Mouse (Mus musculus) c-Kit-positive CD71-positive TER-119-positive erythroid progenitor cells, embryonic 14.5 days (primary cell): ENCODE results near the gene Gpr156.
A peak's percentile ranks its signal among the peaks of the same experiment; 100 is the strongest.
"Not testable (repeated sequence)": the region's sequence is repeated elsewhere in the genome, so short reads cannot be mapped to it uniquely, and the experiment has no call there.

Experiments
- DNase-seq: peaks from one replicate; pipeline ENCODE4 v3.0.0-alpha.2; 2013; ENCODE audit warnings: low spot score

The Gpr156 gene

DNA sequence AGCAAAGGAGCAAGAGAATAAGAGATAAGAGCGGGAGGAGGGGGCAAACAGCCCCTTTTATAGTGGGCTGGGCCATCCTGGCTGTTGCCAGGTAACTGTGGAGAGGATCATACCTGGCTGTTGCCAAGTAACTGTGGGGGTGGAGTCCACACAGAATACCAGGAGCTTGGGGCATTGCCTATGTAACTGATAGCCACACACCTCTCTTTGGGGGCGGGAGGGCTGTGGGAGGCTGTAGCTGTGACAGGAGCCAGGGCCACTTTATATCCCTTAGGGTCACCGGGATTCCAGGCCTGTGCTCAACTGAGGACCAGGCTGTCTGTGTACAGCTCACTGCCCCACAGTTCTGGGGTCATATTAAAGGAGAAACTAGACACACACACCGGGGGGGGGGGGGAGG is 40.5 kb downstream of the Gpr156 start:
- DNase-seq: no peak

- DNase-seq: not testable (repeated sequence)
These were observed 46.4 kb downstream of the Gpr156 start for GRCm38 (mm10) chr16:37962696-37963095.

- no peak for DNase-seq
These were observed 47.3 kb downstream of the Gpr156 start for GRCm38 (mm10) chr16:37963331-37964281.

DNA sequence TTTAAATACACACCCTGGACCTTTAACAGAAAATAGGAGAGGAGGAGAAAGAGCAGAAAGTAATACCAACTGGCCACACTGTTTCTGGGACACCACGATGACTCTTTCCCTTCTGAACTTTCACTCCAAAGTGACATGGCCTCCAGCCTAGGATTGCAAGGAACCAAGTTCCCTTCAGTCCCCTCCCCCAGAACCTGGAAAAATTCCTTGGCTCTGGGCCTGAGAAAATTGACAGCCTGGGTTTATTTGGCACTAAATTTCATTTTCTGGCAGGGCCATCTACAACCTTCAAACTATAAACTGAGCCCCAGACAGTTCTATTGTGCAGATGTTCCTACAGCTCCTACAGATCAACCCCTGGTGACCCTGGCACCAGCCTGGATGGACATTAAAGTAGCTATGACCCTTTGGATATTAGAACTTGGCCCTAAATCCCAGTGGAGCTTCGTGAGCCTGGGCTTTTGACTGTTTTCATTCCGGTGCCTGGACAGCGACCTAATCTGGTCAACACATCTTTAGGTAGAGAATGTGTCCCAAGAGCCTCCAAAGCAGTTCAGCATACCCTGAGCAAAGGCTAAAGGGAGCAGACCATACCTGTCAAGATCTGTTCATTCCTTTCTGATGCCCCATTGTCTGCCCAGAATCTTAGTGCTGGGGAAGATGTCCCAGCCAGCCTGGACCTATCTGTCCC is 48.2 kb downstream of the Gpr156 start:
- DNase-seq: no peak

- no peak for DNase-seq
These were observed 50.6 kb downstream of the Gpr156 start for GRCm38 (mm10) chr16:37966871-37967270.

- DNase-seq: peak; percentile 5
These were observed 51.1 kb downstream of the Gpr156 start for GRCm38 (mm10) chr16:37967415-37967814.

- no peak for DNase-seq
These were observed 55.2 kb downstream of the Gpr156 start for GRCm38 (mm10) chr16:37971522-37971921.

GRCm38 (mm10) chr16:37972357-37972756 is 56.1 kb downstream of the Gpr156 start:
- DNase-seq: no peak

DNA sequence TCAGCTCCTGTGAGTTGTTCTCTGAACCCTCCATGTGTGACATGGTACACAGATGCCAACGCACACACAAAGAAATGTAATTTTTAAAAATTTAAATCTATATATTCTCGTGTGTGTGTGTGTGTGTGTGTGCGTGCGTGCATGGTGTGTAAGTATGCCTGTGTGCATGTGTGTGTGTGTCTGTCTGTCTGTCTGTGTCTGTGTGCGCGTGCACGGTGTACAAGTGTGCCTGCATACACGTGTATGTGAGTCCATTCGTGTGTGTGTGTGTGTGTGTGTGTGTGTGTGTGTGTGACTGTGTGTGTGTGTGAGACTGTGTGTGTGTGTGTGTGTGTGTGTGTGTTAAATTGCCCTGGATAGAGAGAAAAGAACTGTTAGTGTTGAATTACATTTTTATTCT is 56.9 kb downstream of the Gpr156 start:
- DNase-seq: not testable (repeated sequence)

- DNase-seq: no peak
These were observed 57.7 kb downstream of the Gpr156 start for GRCm38 (mm10) chr16:37973855-37974519.

DNA sequence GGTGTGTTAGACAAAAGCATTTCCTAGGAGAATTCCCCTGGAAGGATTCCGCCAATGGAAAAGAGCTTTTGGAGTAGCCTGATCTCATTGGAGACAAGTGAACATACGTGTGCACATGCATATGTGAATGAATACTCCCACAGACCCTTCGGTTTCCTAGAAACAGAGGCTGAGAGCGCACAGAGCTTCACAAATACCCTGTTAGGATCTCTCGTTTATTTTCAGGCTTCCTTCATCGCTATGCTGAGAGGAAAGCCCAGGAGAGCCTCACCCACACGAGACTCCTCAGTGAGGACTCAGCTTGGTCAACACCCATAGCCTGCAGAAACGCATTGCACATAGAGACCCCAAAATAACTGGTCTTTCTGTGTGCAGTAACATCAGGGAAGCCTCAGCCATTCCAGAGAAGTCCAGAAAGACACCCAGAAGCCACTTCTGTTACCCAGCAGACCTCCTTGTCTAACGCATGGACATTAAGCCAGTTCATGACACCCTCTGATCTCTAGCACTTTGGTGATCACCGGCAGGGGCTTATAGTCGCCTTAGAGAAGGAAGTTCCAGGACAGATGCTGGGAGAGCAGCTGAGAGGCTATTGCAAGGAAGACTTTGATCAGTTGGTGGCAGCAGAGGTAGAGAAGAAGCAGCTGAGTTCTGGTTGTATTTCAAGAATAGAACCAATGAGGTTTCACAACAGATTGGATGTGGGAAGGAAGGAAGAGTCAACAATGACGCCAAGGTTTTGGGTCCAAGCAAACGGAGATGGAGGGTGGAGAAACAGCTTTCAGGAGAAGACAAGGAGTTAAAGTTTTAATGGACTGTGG is 58.4 kb downstream of the Gpr156 start:
- DNase-seq: no peak

DNA sequence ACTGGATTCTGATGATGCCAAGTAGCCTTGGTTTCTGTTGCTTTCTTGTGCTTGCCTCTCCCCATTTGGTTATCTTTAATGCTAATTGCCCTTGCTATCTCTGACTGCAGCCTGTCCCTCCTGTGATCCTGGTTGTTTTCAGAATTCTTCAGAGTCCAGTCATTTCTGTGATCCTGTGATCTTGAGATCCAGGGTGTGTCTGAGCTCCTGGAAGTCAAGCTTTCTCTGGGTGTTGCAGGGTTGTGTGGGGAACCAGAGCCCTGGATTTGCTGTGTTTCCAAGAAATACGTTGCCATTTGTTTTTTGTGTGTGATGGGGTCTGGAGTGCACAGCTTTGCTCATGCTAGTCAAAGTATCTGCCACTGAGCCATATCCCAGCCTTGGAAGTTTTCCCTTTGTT is 65.6 kb downstream of the Gpr156 start:
- DNase-seq: no peak

DNA sequence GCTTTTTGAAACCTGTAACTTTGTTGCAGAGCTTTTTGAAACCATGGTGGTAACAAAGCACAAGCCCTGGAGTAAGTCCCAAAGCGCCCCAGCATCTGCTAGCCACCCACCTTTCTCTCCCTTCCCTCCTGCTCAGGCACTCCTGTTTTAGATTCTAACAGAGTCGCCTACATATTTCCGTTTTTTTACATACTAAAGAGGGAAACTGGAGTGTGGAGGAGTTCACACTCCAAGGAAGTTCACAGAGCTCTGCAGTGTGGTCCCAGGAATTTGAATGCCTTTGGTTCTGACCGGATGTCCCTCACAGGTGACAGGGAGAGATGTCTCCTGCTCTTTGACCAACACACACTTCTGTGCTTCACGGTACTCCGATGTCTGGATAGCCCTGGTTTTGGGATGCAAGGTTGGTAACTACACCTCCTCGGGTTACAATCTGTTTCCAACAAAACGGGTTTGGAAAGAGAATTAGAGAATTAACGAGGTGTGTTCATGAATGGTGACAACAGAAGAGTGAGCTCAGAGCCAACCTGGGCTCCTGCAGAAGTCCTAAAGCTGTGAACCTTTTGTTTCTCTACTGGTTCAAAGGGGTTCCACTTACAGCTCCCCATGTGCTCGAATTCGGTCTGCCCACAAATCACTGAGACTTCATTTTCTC is 72.0 kb downstream of the Gpr156 start:
- no peak for DNase-seq

- DNase-seq: no peak
These were observed 73.5 kb downstream of the Gpr156 start for GRCm38 (mm10) chr16:37989796-37990195.

DNA sequence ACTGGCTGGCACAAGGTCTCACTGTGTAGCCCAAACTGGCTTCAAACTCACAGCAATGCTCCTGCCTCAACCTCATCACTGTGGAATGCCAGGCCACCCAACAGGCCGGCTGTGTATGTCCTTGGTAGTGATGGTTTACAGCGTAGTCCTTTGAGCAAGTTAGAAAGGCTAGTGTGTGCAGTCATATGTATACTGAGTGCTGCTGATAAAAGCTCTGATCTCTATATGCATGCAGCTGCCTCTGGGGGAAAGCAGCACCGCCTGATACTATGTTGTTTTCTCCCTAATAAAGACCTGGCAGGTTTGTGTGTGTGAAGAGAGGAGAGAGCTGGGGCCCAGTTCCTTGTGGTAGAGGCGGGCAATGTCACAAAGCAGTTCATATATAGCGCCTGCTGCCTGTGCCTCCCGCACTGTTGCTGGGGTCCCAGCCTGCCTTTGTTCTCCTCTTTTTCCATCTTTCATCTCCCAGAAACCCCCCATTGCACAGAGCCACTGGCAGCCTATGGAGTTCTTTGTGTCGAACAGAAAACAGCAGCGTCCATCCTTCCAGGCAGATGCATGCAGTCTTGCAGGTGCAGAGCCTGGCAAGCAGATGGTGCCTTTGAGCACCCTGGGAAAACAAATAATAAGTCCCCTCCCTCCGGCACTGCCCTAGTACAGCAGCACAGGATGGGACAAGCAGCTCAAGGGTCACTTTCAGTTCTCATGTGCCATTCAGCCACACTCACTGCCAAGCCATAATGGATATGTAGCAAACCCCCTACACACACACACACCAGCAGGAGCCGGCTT is 74.5 kb downstream of the Gpr156 start:
- no peak for DNase-seq

DNA sequence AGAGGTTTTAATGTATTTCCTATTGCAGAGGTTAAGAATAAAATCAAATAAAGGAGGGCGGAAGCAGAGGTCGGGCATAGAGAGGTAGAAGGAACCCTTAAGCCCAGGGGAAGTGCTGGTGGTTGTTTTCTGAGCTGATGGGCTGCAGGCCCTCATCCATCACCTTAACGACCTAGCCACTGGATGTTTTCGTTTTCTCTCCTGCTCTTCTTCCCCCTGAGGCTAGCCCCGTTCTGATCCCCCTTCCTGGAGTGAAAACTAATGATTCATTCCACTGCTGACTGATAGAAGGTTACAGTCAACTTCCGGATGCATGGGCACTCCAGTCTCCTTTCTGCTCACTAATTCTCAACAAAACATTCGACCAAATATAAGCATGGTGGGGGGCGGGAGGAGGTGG is 76.5 kb downstream of the Gpr156 start:
- DNase-seq: no peak

GRCm38 (mm10) chr16:37994647-37995046 is 78.4 kb downstream of the Gpr156 start:
- DNase-seq: peak; percentile 35

DNA sequence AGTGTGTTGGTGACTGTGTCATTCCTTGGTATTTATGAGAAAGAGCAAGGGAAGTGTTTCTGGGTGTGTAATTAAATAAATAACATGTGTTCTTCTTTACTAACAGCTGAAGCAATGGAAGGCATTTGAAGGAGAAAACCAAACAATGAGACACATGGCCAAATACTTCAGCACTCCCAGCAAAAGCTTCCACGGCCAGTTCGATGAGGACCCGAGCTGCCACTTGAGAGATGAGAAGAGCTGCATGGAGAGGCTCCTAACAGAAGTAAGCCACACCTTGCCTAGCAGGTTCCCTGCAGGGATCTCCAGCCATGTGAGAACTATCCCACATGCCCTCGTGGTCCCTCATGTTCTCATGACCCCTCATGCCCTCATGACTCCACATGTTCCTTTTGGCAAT is 81.5 kb downstream of the Gpr156 start:
- no peak for DNase-seq

- no peak for DNase-seq
These were observed 83.5 kb downstream of the Gpr156 start for GRCm38 (mm10) chr16:37999762-38000161.

DNA sequence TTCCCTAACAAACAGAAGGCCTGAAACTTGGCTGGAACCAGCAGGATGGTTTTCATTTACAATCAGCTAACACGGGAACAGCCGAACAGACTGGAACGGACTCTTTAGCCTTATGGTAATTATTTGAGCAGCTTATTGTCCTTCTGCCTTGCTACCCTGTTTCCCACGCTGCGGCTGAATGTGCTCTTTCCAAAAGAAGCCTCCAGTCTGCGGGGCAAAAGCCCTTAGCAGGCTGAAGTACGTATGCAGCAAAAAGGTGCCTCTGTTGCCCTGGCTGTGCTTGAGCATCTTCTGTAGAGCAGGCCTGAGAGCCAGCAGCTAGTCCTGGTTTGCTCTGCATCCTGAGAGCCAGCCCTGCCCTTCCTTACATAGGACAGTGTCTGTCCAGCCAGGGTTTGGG is 83.9 kb downstream of the Gpr156 start:
- no peak for DNase-seq
